Mouse (Mus musculus): Measurements from ENCODE around the gene Syk.

The Syk gene

DNA sequence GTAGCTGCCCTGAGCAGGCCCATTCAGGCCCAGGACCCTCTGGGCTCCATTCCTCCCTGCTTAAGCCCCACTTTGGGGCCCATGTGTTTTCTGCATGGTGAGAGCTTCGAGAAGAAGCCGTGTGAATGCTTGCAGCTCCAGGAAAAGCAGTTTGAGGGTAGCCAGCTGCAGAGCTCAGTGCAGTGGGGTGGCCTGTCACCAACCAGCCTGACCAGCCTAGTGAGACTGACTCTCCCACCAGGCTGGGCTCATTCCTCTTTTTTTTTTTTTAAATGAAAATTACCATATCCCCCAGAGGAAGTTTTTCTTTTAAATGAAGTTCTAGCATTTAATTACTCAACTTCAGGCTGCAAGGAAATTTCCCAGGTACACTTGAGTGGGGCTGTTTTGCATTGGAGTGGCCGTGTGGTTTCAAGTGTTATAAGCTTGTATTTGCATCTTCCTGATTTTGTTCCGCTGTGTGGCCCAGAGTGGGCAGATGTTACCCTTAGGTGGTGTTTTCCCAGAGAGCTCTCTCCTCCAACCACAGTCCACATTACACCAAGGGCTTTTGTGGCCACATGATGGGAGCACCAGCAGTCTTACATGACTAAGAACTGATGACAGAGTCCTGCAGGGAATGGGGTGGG is 17.2 kb downstream of the Syk start:
- DNase-seq (ENCODE audit: low spot score in 2 of 2): no peak

DNA sequence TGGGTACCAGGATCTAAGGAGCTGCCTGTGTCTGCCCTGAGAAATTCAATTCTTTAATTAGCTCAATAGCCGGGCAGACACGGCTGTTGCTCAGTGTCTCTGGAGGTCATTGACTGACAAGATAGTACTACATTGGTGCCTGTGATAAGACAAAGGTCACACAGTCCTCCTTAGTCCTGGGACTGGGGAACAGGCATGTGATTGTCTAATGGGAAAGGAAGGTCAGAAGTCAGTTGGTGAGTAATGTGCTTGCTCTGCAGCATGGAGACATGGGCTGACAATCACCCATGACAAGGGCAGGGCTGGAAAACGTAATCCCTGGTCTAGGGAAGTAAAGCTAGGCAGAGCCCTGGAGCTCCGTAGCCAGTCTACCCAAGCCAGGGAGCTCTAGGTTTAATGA is 19.8 kb downstream of the Syk start:
- no peak for DNase-seq (ENCODE audit: low spot score in 2 of 2)

DNA sequence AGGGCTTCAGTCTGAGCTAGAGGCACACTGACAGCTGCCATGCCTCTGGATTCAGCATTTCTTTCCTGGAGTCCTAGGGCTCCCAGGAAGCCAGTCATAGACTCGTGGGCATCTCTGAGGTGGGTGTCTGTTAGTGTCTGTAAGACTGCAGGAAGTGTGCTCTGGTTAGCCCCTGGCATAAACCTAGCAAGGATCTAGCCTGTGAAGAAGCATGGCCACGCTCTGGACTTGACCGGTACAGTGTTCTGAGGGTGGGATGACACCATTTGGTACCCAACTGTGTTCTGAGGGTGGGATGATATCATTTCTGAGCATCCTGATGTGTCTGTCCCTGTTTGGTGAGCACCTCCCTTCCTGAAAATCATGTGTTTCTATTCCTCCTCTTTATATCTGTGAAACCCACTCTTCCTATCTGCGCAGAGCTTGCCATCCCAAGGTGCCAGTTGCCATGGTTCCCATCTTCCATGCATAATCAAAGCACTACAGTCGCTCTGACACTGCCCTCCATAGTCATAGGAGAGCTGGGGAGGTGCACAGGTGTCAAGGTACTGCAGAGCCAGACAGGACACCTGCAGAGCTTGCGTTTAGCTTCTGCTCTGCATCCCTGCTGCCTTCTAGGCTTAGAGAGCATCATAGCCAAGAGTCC is 20.9 kb downstream of the Syk start:
- DNase-seq (ENCODE audit: low spot score in 2 of 2): no peak

DNA sequence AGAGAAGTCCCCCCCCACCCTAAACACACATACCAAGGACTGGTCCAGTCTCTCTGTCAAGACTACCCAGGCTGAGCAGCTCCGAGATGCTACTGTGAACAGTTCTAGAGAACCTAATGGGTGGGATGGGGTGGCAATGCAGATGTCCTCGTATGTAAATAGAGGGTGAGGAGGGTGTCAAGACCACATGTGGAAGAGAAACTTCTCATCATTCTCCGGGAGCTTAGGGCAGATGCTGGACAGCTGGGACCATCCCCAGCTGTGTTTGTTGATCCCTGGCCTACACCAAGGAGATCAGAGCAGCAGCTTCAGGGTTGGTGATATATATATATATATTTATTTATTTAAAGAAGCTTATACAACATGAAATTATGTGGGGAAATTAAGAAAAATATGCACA is 22.0 kb downstream of the Syk start:
- DNase-seq (ENCODE audit: low spot score in 2 of 2): no peak

DNA sequence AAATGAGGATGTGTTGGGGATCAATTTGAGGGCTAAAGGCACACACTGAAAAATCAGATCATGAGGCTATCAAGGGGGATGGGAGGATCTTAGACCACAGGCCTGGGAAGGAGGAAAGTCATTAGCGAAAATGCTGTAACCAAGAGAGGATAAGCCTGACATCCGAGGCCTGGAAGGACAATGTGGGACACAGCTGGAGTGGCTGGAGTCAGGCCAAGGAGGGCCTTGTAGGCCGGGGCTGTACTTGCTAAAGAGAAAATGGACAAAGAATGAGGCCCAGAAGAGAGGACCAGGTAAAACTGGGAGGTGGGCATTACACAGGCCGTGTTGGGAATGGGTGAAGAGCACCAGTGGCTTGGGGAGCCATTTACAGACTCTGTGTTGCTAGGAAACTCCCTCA is 22.9 kb downstream of the Syk start:
- no peak for DNase-seq (ENCODE audit: low spot score in 2 of 2)

DNA sequence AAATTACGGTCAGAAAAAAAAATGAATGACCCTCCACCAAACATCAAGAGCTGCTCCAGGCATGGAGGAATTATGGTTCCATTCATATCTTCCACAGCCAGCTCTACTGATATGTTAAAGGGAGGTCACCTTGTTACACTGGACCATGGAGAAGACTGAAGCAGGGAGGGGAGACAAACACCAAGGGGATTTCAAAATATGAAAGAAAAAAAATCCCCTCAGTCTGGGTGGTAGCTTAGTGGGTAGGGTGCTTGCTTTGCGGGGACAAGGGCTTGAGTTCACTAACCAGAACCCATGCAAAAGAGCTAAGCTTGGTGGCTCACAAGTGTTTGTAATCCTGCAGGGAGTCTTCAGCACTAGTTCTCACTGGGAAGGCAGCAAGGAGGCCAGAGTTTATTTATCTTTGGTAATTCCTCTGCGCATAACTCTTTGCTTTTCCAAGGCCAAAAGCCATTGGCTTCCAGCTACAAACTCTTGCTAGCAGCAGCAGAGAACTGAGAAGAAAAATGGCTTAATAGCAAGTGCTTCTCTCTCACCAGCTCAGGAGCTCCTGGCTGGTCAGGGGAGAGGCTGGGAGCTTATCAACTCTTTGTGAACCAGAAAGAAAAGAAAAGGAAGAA is 23.8 kb downstream of the Syk start:
- DNase-seq (ENCODE audit: low spot score in 2 of 2): no peak

DNA sequence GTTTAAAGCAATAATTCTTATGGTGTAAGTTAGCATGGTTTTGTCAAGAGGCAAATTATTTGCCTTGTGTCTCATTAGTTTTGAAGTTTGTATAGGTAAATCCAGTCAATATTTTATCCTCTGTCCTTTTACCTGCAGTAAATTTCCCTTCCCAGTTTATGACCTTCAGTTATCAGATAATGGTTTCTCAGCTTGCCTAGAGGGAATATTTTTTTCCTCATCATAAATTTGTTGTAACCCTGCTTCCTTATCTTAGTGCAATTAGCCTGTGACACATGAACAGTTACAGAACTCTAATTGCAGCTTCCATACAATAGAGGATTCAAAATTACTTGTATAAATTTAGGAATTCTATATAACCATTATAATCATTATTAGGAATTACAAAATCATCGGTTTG is 25.0 kb downstream of the Syk start:
- DNase-seq (ENCODE audit: low spot score in 2 of 2): no peak

DNA sequence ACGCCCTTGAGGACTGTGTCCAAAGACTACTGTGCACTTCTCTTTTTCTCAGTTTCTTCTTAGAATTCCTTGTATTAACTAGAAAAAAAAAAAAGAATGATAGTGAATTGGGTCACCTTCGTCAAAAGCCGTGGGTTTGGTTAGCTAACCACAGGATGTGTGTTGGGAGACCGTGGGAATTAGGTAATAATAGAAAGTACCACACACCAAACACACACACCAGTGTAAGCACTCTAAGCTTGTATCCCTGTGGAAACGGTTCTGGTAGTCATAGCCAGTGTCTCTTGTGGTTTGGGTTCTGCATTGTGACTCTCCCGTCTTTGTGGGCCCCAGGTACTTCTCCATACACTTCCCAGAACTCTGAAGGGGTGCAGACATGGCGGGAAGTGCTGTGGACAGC is 27.5 kb downstream of the Syk start:
- no peak for DNase-seq (ENCODE audit: low spot score in 2 of 2)

DNA sequence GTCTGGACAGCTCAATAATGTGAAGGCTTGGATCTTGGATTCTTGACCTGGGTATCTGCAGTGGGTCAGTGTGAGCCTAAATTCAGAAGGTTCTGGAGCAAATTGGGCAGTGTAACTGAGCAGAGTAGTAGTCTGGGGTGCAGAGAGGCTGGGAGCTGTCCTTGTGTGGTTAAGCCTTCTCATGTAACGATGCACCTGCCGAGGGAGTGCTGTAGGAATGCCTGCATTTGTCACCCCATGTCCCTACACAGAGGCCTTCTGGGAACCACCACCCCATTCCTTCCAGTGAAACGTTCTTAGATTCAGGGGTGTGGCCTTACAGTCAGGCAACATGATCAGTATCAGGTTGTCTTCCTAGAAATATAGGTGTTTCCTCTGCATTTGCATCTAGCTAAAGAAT is 30.3 kb downstream of the Syk start:
- no peak for DNase-seq (ENCODE audit: low spot score in 2 of 2)

DNA sequence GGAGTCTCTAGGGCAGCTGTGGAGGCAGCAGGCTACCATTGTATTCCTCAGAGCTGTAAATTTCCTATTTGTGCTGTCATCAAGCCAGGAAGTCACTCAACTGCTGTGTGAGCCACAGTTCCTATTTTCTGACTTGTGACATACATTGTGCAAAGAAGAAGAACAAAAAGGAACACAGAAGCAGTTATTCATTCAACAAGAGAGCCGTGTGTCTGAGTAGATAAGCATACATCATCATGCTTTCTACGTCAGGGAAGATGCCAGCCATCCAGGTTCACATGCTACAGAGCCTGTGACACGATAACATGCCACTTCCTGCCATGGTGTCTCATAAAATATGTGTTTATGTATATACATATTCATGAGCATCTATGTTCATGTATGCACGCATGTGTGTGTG is 32.1 kb downstream of the Syk start:
- DNase-seq (ENCODE audit: low spot score in 2 of 2): no peak

DNA sequence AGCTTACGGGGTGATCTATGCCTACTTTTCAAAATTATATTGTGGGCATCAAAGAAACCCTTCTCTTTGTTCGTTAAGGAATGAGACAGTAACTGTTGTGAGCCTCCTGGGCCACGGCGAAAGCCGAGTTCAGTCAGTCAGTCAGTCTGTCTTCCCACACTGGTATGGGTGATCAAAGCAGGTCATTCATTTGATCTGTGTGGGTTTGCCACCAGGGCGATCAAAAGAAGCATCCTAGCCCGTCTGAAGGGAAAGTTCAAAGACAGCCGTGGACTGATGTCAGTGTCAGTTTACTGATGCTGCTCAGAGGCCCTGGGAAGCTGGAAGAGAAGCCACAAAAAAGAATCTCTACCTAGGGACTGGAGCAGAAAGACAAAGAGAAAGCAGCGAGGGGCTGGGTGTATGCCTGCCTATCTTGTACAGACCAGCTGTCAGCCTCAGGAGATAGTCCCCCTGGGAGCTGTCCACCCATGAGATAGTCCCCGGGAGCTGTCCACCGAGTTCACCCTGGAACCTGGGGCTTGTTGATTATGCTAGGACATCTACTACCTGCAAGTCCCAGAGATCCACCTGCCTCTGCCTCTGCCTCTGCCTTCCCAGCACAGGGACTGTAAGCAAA is 34.2 kb downstream of the Syk start:
- no peak for DNase-seq (ENCODE audit: low spot score in 2 of 2)

DNA sequence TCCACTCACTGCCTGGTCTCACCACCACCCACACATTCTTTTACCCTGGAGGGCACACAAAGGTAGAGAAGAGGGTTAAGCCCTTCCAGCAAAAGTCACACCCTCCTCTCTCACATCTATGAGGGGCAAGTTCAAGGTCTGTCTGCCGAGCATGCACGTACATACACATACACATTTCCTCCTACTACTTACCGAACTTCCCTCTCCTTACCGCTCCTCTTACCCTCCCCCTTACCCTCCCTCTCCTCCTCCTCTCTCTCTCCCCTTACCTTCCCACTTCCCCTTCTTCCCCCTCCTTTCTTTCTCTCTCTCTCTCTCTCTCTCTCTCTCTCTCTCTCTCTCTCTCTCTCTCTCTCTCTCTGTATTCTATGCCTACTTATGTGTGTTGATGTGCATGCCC is 35.6 kb downstream of the Syk start:
- DNase-seq (ENCODE audit: low spot score in 2 of 2): no peak

DNA sequence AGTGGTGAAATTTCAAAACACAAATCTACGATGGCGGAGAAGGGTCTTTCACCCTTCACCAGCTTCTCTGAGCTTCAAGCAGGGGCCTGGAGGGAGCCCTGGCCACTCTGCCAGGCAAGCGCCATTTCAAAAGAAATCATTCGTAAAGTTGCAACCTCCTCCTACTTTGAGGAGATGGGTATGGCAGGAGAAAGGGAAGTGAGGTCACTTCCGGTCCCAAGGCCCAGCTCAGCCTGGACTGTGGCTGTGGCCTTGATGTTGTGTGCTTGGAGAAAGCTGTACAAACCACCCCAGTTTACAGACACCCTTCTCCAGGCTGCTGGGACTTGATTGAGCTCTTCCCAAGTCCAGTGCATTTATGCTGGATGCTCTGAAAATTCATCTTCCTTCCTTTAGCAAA is 36.5 kb downstream of the Syk start:
- no peak for DNase-seq (ENCODE audit: low spot score in 2 of 2)

DNA sequence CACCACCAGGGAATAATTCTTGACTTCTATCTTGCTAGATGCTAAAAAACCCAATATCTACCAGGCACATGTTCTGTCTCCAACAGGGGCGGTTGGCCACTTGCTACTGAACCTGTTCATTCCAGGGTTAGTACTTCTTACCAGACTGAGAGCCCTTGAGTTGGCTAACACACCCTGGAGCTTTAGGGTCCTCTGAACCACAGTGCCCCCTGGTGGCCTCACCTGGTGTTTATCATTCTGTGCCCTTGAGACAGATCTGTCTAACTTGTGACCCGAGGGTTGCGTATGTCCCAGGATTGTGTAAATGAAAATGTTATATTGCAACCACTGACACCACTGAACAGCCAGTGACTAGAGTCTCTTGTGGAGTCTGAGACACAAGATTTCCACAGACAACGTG is 41.1 kb downstream of the Syk start:
- peak; percentile 36 to 44 for DNase-seq (ENCODE audit: low spot score in 2 of 2)

DNA sequence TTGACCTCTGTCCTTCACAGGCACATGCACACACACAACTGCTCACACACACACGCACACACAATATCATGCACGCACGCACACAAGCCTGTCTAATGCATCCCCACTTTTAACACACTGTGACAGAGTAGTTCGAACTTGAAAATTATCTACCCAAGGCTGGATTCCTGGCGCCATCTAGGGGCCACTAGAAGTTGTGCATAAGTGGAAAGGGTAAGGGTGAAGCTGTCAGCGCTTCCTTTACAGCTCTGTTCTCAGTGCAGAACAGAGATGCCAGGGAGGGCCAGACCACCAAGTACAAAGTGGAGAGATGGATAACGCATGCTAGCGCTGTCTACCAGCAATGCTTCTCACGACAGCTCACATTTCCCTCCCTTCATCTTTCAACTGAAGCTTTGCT is 45.6 kb downstream of the Syk start:
- DNase-seq (ENCODE audit: low spot score in 2 of 2): peak in 1 of 2 experiments; percentile 32

DNA sequence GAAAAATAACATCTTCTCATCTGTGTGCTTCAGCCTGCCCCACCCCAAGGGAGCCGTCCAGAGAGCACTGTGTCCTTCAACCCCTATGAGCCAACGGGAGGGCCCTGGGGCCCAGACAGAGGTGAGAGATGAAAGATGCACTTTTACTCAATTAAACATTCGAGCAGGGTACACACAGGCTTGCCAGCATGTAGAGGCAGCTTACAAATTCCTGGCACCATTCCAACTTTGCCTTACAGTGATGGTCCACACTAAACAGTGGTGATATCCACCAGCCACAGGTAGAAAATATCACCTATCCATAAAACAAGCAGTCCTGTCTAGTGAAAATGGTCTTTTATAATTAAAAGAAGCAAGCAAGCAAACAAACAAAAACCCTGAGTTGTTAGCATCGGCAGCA is 48.7 kb downstream of the Syk start:
- DNase-seq (ENCODE audit: low spot score in 2 of 2): no peak

DNA sequence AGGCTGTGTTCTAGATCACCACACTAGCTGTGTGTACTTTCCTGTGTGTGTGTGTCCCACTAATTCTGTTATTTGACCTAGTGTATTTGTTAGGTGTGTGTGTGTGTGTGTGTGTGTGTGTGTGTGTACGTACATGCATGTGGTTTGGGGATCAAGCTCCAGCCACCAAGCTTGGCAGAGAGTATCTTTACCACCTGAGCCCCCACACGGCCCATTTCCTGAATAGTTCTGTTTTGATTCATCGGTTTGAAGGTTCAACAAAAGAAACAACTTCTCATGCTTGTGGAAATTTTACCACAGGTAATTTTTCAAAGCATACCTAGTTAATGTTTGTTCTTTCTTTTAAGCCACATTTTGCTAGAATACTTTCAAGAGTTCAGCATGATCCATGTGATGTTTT is 52.5 kb downstream of the Syk start:
- DNase-seq (ENCODE audit: low spot score in 2 of 2): no peak

DNA sequence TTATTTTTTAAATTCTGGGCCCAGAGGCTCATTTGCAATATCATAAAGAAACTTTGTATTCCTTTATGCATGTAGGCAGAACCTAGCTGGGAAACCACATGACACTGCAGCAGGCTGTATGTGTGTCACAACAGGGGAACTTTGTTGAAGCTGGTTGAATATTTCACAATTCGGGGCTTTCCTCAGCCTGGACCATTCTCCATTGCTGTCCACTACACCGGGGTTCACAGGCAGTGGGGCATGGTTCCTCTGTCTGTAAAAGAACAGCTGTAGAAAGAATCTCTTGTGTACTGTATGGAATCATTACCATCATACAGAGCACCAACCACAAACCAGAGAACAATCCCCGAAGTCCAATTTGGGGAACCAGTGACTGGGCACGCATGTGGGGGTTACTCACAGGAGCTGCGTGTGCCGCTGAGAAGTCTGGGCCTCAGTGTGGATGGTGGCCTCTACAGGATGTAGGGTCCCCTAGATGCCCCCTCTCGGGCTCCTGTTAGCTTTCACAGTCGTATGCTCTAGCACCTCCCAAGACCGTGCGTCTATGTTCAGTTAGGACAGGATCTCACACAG is 53.3 kb downstream of the Syk start:
- no peak for DNase-seq (ENCODE audit: low spot score in 2 of 2)

DNA sequence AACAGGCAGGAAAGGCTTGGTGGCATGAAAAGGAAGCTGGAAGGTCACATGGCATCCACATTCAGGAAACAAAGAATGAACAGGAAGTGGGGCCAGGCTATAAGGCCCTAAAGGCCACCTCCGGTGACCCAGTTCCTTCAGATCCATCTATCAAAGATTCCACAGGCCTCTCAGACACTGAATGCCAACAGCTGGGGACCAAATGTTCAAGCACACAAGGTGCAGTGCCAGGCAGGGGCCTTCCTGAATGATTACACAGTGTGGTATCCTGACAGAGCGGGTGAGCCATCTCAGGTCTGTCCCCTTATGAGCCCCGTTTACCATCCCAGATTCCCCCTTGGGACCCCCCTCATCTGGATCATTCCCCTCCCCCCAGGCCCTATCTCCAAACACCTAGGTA is 63.6 kb downstream of the Syk start:
- DNase-seq (ENCODE audit: low spot score in 2 of 2): no peak

DNA sequence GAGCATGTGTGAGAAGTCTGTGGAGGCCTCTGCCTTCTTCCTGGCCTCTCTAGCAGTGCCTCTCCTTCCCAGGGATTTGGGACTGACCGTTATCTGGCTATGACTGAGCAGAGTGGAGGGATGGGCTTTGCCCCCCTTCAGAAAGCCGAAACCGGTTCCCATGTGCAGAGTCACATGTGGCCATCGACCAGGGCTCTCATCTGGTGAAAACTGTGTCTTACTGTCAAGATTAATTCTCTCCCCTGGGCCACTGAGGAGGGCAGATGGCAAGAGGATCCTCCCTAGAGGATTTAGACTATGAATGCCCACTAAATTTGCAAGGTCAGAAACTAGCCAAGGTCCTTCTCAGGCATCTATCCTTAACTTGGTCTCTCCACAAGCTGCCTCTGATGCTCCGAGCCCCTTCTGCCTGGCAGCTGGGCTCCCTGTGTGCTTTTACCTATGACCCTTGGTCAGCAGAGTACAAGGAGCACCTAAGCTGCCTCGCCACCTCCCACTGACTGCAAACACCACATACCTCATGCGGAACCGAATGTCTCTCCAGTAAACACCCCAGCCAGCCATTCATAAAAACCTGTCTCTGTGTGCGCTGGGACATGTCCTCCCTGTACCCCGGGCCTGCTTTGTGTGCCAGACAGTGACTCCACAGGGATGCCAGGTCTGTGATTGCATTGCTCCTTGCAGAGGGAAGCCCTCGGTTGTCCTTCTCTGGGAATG is 65.2 kb downstream of the Syk start:
- no peak for DNase-seq (ENCODE audit: low spot score in 2 of 2)

DNA sequence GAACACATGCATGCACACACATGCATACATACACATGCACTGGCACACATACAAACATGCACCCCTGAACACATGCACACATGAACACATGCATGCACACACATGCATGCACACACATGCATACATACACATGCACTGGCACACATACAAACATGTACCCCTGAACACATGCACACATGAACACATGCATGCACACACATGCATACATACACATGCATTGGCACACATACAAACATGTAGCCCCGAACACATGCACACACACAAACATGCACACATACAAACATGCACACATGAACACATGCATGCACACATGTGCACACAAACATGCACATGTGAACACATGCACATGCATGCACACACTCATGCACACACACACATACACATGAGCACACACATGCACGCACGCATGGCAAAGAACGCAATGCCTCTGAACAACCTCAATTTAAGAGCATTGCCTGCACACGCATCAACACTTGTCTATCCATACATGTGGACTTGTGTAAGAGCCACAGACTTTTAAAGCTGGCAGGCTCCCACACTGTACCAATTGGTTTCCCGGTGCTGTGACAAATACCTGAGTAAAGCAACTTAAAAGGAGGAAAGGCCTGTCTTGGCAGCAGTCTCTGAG is 66.9 kb downstream of the Syk start:
- no peak for DNase-seq (ENCODE audit: low spot score in 2 of 2)

Measured in right cerebral cortex, postnatal 36 days (tissue).